Mouse (Mus musculus) G1E (cell line): ENCODE data around the gene Arsg. TPM values are rescaled to one million over a fixed set of nuclear protein-coding genes. Genes with fewer than 3 reads are reported as not detected.

Experiments
- ATAC-seq: 2 replicates; pipeline ENCODE4 v1.8.0; 2016; ENCODE audit warnings: mild to moderate bottlenecking; ENCODE audit not compliant: insufficient number of reproducible peaks, poor library complexity, low FRiP score, severe bottlenecking; ENCODE audit errors: extremely low read depth
- DNase-seq: peaks from one replicate; pipeline ENCODE4 v3.0.0; 2012; ENCODE audit warnings: low spot score
- H3K27me3 ChIP-seq: 2 replicates; pipeline ENCODE4 v1.6.1; 2012; ENCODE audit warnings: mild to moderate bottlenecking, low read length, inconsistent platforms; ENCODE audit not compliant: insufficient read depth
- H3K36me3 ChIP-seq: replicated peaks from 2 replicates; pipeline ENCODE3; 2012; ENCODE audit warnings: mild to moderate bottlenecking, inconsistent platforms
- H3K4me1 ChIP-seq: 2 replicates; pipeline ENCODE4 v1.6.1; 2012; ENCODE audit warnings: low read depth, low read length, inconsistent platforms, mixed read lengths; ENCODE audit not compliant: insufficient read depth
- H3K4me3 ChIP-seq: 2 replicates; pipeline ENCODE4 v1.5.1; 2012; ENCODE audit warnings: low read depth, mild to moderate bottlenecking, inconsistent platforms, low read length, moderate library complexity, mixed read lengths
- H3K9me3 ChIP-seq: replicated peaks from 2 replicates; pipeline ENCODE4 v1.6.1; 2012; ENCODE audit warnings: inconsistent platforms
- CTCF ChIP-seq: IDR thresholded peaks from 2 replicates; pipeline ENCODE4 v1.5.1; 2012; ENCODE audit warnings: low read depth, low read length, inconsistent platforms, mixed read lengths
- GATA1 ChIP-seq: IDR thresholded peaks from 2 replicates; pipeline ENCODE4 v1.6.1; 2012; ENCODE audit warnings: borderline replicate concordance, low read length, inconsistent platforms, mixed read lengths
- GATA2 ChIP-seq: IDR thresholded peaks from 2 replicates; pipeline ENCODE4 v1.6.1; 2012; ENCODE audit warnings: low read depth, low read length, inconsistent platforms, borderline replicate concordance
- POLR2AphosphoS5 ChIP-seq: IDR thresholded peaks from 2 replicates; pipeline ENCODE4 v1.6.1; 2012; ENCODE audit warnings: low read depth, low read length, inconsistent platforms; ENCODE audit not compliant: insufficient replicate concordance
- TAL1 ChIP-seq: conservative IDR thresholded peaks from 2 replicates; pipeline ENCODE4 v1.6.1; 2012; ENCODE audit warnings: low read depth, low read length, inconsistent platforms, mixed read lengths
- polyA plus RNA-seq: library from polyadenylated mRNA; stranded (reverse); fragments of >175 nt; gene quantifications from 2 replicates; pipeline ENCODE4 v1.2.3, GENCODE M21; 2012
- total RNA-seq, 2 experiments: library from RNA; stranded (forward) in 1 of 2; stranded (reverse) in 1 of 2; fragments of 200-1000 nt in 1 of 2; fragments of >200 nt in 1 of 2; fragmentation: Nextera tagmentation in 1 of 2; gene quantifications; 2 replicates each; pipeline ENCODE4 v1.2.3; 2014 to 2017

The Arsg gene
- total and polyA plus RNA-seq, 3 experiments = 1.0 to 6.1 (median 2.0) TPM

- H3K36me3 ChIP-seq = peaks cover 22% of the 10 kb centered on the region
- no peaks in the 10 kb centered on the region for H3K9me3 ChIP-seq
- TF ChIP-seq POLR2AphosphoS5 (no peak), GATA2 (no peak), TAL1 (no peak)
- peak overlapping the region; percentile 67; the same call in 1 of the 2 replicates for H3K4me3 ChIP-seq
- DNase-seq (no peak), ATAC-seq (no peak)
- H3K4me1 ChIP-seq = peaks cover 84% of the 10 kb centered on the region
- no peaks in the 10 kb centered on the region for H3K27me3 ChIP-seq
Measured at GRCm38 (mm10) chr11:109496475-109496993, 23.4 kb downstream of the Arsg start.

DNA sequence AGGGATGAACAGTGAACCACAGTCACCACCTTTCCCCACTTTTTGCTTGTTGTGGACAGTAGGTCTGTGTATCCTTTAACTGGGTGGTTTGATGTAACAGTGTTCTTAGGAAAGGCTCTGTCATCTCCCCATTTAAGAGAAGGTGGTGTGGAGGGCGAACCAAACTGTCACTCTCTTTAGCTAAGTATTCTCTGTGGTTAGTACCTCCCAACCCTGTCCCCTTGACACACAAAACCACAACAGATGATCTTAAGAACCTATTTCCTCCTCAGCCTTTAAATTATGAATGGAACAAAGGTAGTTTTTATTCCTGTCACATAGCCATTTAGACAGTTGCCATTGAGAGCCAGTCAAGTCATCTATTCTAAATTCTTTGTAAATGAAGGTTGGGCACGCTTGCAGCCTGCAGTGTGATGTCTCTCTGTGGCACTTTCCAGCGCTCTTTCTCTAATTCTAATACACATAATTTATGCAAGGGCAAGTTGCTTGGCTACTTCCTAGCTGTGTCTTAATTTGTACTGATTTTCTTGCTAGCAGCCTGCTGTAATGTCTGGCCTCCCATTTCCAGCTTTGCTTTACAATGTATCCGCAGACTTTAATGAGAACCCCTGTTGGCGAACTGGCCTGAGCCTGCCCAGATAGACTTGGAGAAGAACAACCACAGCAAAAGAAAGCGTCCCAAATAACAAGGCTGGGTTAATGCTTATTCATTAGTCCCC, 24.0 kb downstream of the Arsg start:
- peak overlapping the region; percentile 67; the same call in 1 of the 2 replicates for H3K4me3 ChIP-seq
- DNase-seq = peak; percentile 19
- peaks cover 18% of the 10 kb centered on the region for H3K36me3 ChIP-seq
- no peak for ATAC-seq
- H3K27me3 ChIP-seq = no peaks in the 10 kb centered on the region
- no peaks in the 10 kb centered on the region for H3K9me3 ChIP-seq
- TF ChIP-seq CTCF = no peak
- TF ChIP-seq GATA2 = no peak
- no peak for TF ChIP-seq GATA1
- TF ChIP-seq TAL1 = no peak
- TF ChIP-seq POLR2AphosphoS5 = no peak
- H3K4me1 ChIP-seq = peaks cover 84% of the 10 kb centered on the region

GRCm38 (mm10) chr11:109497990-109498389, 24.8 kb downstream of the Arsg start:
- ATAC-seq (no peak), DNase-seq (no peak)
- peaks cover 84% of the 10 kb centered on the region for H3K4me1 ChIP-seq

GRCm38 (mm10) chr11:109500206-109500605, 27.0 kb downstream of the Arsg start:
- H3K36me3 ChIP-seq = peaks cover 13% of the 10 kb centered on the region
- no peak for ATAC-seq
- no peak for TF ChIP-seq GATA1
- TF ChIP-seq TAL1 = no peak
- no peak for TF ChIP-seq GATA2
- TF ChIP-seq POLR2AphosphoS5 = no peak
- no peak for TF ChIP-seq CTCF
- H3K4me1 ChIP-seq = peaks cover 72% of the 10 kb centered on the region
- H3K9me3 ChIP-seq = no peaks in the 10 kb centered on the region
- H3K4me3 ChIP-seq = no peak overlapping the region
- no peak for DNase-seq
- no peaks in the 10 kb centered on the region for H3K27me3 ChIP-seq

More at GRCm38 (mm10) chr11:109497990-109498389, 24.8 kb downstream of the Arsg start:
- H3K27me3 ChIP-seq = no peaks in the 10 kb centered on the region
- TF ChIP-seq POLR2AphosphoS5 (no peak), GATA1 (no peak), GATA2 (no peak), CTCF (no peak), TAL1 (no peak)
- H3K4me3 ChIP-seq = no peak overlapping the region; the same call in 1 of the 2 replicates
- H3K36me3 ChIP-seq = peaks cover 16% of the 10 kb centered on the region
- H3K9me3 ChIP-seq = no peaks in the 10 kb centered on the region

DNA sequence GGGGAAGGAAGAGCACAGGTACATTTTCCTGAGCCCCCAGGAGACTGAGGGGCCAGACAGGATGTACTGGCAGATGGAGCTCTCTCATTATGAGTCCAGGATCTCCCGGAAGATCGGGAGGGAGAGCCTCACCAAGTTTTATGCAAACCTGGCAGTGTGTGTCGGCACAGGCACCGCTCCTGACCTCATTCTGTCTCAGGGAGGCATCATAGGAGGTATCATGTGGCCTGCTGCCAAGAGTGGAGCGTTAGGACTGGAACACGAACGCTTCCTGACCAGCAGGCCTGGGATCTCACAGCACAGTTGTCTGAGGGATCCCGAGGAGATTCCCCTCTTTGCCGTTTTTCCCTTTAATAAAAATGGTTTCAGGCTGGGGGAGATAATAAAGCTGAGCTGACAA, 31.8 kb downstream of the Arsg start:
- Histone ChIP-seq H3K4me3 (no peak overlapping the region), H3K4me1 (peaks cover 41% of the 10 kb centered on the region), H3K27me3 (peaks cover 5% of the 10 kb centered on the region; the same call in 1 of the 2 replicates), H3K9me3 (no peaks in the 10 kb centered on the region), H3K36me3 (no peaks in the 10 kb centered on the region)
- DNase-seq (no peak), ATAC-seq (no peak)
- TF ChIP-seq CTCF (no peak), POLR2AphosphoS5 (no peak), GATA1 (no peak), GATA2 (no peak), TAL1 (no peak)

GRCm38 (mm10) chr11:109505823-109506222, 32.6 kb downstream of the Arsg start:
- Histone ChIP-seq H3K4me1 (peaks cover 37% of the 10 kb centered on the region), H3K9me3 (no peaks in the 10 kb centered on the region), H3K27me3 (peaks cover 5% of the 10 kb centered on the region; the same call in 1 of the 2 replicates), H3K4me3 (no peak overlapping the region), H3K36me3 (no peaks in the 10 kb centered on the region)
- no peak for ATAC-seq
- no peak for DNase-seq
- TF ChIP-seq TAL1 = no peak
- no peak for TF ChIP-seq POLR2AphosphoS5
- TF ChIP-seq GATA2 = no peak
- TF ChIP-seq CTCF = no peak
